Mouse (Mus musculus): ENCODE measurements around the gene Ttc37. TPM values are rescaled to one million over a fixed set of nuclear protein-coding genes. Genes with fewer than 3 reads are reported as not detected.

Ttc37 gene
- 10.3 and 10.8 TPM in 2 replicates for polyA plus RNA-seq (2015; fragmentation: Nextera tagmentation; extraction: Ambion mirVana)

- Histone ChIP-seq H3K9me3 (no peaks in the 10 kb centered on the region), H3K4me3 (replicated peaks) (peak within 1 kb of the TSS; percentile 68), H3K27me3 (no peaks in the 10 kb centered on the region), H3K4me2 (replicated peaks) (peak within 1 kb of the TSS; percentile 58), H3K4me1 (replicated peaks) (peaks cover 10% of the 10 kb centered on the region), H3K9ac (replicated peaks) (peak within 1 kb of the TSS; percentile 69), H3K36me3 (peaks cover 11% of the 10 kb centered on the region; the same call in 1 of the 2 replicates), H3K27ac (peak within 1 kb of the TSS; percentile 73)
- WGBS: under 1% methylated on average over 34 of the region's 34 CpGs
- peak; percentile 97 for ATAC-seq
Measured at GRCm38 (mm10) chr13:76098493-76099303, at the start of gene Ttc37, which contains the start of gene Arsk. Gene Ttc37, plus strand, starts transcription at chr13:76098734. Gene Arsk, minus strand, starts transcription at chr13:76098660.

GRCm38 (mm10) chr13:76055391-76056232 lies 42.9 kb upstream of the Ttc37 start:
- peaks cover 51% of the 10 kb centered on the region for H3K27me3 ChIP-seq
- no peaks in the 10 kb centered on the region for H3K36me3 ChIP-seq
- no peaks in the 10 kb centered on the region for H3K9me3 ChIP-seq
- 0 out of 2 replicates have a peak overlapping the region, but pooled peaks have one; percentile 19 for H3K27ac ChIP-seq
- peak overlapping the region; percentile 69 for H3K9ac ChIP-seq (replicated peaks)
- peak overlapping the region; percentile 64 for H3K4me3 ChIP-seq (replicated peaks)
- WGBS: under 1% methylated on average over 57 of the region's 59 CpGs
- peak; percentile 73 for ATAC-seq
- peaks cover 15% of the 10 kb centered on the region; the same call in 1 of the 2 replicates for H3K4me1 ChIP-seq (replicated peaks)
- H3K4me2 ChIP-seq (replicated peaks): peak overlapping the region; percentile 99

DNA sequence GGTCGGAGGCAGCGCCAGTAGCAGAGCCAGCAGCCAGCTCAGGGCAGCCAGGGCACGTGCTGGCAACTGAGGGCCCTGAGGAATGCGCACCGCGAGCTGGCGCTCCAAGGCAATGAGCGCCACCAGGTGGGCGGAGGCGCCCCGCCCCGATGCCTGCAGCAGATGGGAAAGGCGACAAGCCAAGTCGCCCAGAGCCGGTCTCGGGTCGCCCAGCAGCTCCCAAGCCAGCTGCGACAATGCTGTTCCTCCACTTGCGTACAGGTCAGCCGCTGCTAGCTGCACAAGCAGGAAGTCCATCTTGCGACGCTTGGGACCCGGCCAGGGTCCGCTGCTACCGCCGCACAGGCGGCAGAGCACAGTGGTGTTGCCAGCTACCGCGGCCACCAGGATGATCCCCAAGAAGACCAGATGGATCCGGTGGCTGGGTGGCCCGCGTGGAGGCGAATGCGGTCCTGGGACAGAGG lies 42.2 kb upstream of the Ttc37 start:
- H3K4me1 ChIP-seq (replicated peaks): peaks cover 15% of the 10 kb centered on the region; the same call in 1 of the 2 replicates
- H3K4me2 ChIP-seq (replicated peaks): peak overlapping the region; percentile 99
- H3K27me3 ChIP-seq: peaks cover 51% of the 10 kb centered on the region
- H3K36me3 ChIP-seq: no peaks in the 10 kb centered on the region
- under 1% methylated on average over 34 of the region's 34 CpGs for WGBS
- H3K9me3 ChIP-seq: no peaks in the 10 kb centered on the region
- H3K4me3 ChIP-seq (replicated peaks): peak overlapping the region; percentile 64
- H3K9ac ChIP-seq (replicated peaks): peak overlapping the region; percentile 69
- peak; percentile 94 for ATAC-seq
- no peak overlapping the region for H3K27ac ChIP-seq

- Histone ChIP-seq H3K27ac (0 out of 2 replicates have a peak within 1 kb of the TSS, but pooled peaks have one; percentile 19), H3K27me3 (peaks cover 51% of the 10 kb centered on the region)
- ATAC-seq: no peak; the same call in 1 of the 2 replicates
Measured at GRCm38 (mm10) chr13:76056896-76057266, 41.7 kb upstream of the Ttc37 start, which contains the start of gene Gpr150. Gene Gpr150, minus strand, starts transcription at chr13:76056996.

GRCm38 (mm10) chr13:76057267-76058069 lies 41.1 kb upstream of the Ttc37 start:
- H3K4me3 ChIP-seq (replicated peaks): no peak overlapping the region
- ATAC-seq: no peak

More at GRCm38 (mm10) chr13:76056896-76057266, 41.7 kb upstream of the Ttc37 start, which contains the start of gene Gpr150:
- Histone ChIP-seq H3K9me3 (no peaks in the 10 kb centered on the region), H3K4me3 (replicated peaks) (peak within 1 kb of the TSS; percentile 64), H3K4me2 (replicated peaks) (peak within 1 kb of the TSS; percentile 99), H3K36me3 (no peaks in the 10 kb centered on the region), H3K9ac (replicated peaks) (peak within 1 kb of the TSS; percentile 69), H3K4me1 (replicated peaks) (peaks cover 15% of the 10 kb centered on the region; the same call in 1 of the 2 replicates)
- WGBS: 8% methylated on average over 9 of the region's 10 CpGs

GRCm38 (mm10) chr13:76059591-76059990 lies 38.9 kb upstream of the Ttc37 start:
- H3K36me3 ChIP-seq: peaks cover 10% of the 10 kb centered on the region
- no peaks in the 10 kb centered on the region for H3K9me3 ChIP-seq
- no peak overlapping the region for H3K4me3 ChIP-seq (replicated peaks)
- no peak overlapping the region for H3K4me2 ChIP-seq (replicated peaks)
- H3K27ac ChIP-seq: no peak overlapping the region
- H3K4me1 ChIP-seq (replicated peaks): peaks cover 15% of the 10 kb centered on the region; the same call in 1 of the 2 replicates
- 91% methylated on average over 4 of the region's 4 CpGs for WGBS
- peaks cover 34% of the 10 kb centered on the region for H3K27me3 ChIP-seq
- no peak overlapping the region for H3K9ac ChIP-seq (replicated peaks)
- ATAC-seq: no peak

More at GRCm38 (mm10) chr13:76057267-76058069, 41.1 kb upstream of the Ttc37 start:
- Histone ChIP-seq H3K36me3 (peaks cover 4% of the 10 kb centered on the region; the same call in 1 of the 2 replicates), H3K9ac (replicated peaks) (no peak overlapping the region), H3K27me3 (peaks cover 51% of the 10 kb centered on the region), H3K9me3 (no peaks in the 10 kb centered on the region), H3K27ac (no peak overlapping the region), H3K4me1 (replicated peaks) (peaks cover 15% of the 10 kb centered on the region; the same call in 1 of the 2 replicates), H3K4me2 (replicated peaks) (no peak overlapping the region)
- whole genome bisulfite sequencing: 69% methylated on average over 10 of the region's 10 CpGs

GRCm38 (mm10) chr13:76062126-76062525 lies 36.4 kb upstream of the Ttc37 start:
- no peak overlapping the region for H3K27ac ChIP-seq
- WGBS: 87% methylated on average over 3 of the region's 3 CpGs
- no peak overlapping the region for H3K4me2 ChIP-seq (replicated peaks)
- no peak overlapping the region for H3K9ac ChIP-seq (replicated peaks)
- H3K27me3 ChIP-seq: peaks cover 13% of the 10 kb centered on the region
- peaks cover 19% of the 10 kb centered on the region for H3K36me3 ChIP-seq
- no peak for ATAC-seq
- H3K9me3 ChIP-seq: no peaks in the 10 kb centered on the region
- H3K4me3 ChIP-seq (replicated peaks): no peak overlapping the region
- H3K4me1 ChIP-seq (replicated peaks): no peaks in the 10 kb centered on the region

GRCm38 (mm10) chr13:76062569-76062968 lies 36.0 kb upstream of the Ttc37 start:
- H3K27me3 ChIP-seq: peaks cover 9% of the 10 kb centered on the region
- no peak overlapping the region for H3K27ac ChIP-seq
- peaks cover 19% of the 10 kb centered on the region for H3K36me3 ChIP-seq
- H3K4me1 ChIP-seq (replicated peaks): no peaks in the 10 kb centered on the region
- no peak overlapping the region for H3K4me2 ChIP-seq (replicated peaks)
- H3K9me3 ChIP-seq: no peaks in the 10 kb centered on the region
- H3K9ac ChIP-seq (replicated peaks): no peak overlapping the region
- WGBS: 97% methylated on average over 3 of the region's 3 CpGs
- ATAC-seq: no peak
- H3K4me3 ChIP-seq (replicated peaks): no peak overlapping the region

- ATAC-seq: no peak
- Histone ChIP-seq H3K4me3 (replicated peaks) (no peak overlapping the region), H3K4me2 (replicated peaks) (no peak overlapping the region), H3K4me1 (replicated peaks) (no peaks in the 10 kb centered on the region), H3K27me3 (no peaks in the 10 kb centered on the region), H3K9ac (replicated peaks) (no peak overlapping the region), H3K9me3 (no peaks in the 10 kb centered on the region), H3K27ac (no peak overlapping the region), H3K36me3 (peaks cover 19% of the 10 kb centered on the region)
- WGBS: 93% methylated on average over 4 of the region's 4 CpGs
Measured at GRCm38 (mm10) chr13:76063548-76063947, 35.0 kb upstream of the Ttc37 start.

DNA sequence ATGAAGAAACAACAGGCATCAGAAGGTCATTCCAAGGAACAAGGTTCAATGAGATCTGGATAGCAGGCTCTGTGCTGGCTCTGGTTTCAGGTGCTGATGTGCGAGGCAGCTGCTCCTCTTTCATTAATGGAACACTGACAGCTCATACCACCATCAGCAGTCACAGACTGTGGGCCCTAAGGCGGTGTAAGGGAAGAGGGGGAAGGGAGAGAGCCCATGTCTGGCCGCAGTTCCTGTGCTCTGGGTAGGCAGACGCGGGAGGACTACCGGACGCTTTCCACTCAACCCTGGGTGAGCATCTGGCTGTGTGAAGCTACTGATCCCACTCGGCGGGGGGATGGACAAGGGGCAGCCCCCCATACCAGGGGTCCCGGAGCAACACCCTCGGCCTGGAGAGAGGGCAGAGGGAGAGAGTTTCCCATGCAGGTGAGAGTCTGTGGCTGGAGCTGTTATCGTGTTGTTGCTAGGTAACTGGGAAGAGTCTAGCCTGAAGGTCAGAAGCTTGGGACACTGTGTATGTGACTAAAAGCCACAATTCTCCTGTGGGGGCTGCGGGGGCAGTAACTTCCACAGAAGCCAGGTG lies 34.1 kb upstream of the Ttc37 start:
- Histone ChIP-seq H3K4me2 (replicated peaks) (no peak overlapping the region), H3K27ac (no peak overlapping the region), H3K36me3 (peaks cover 19% of the 10 kb centered on the region), H3K9me3 (no peaks in the 10 kb centered on the region), H3K27me3 (no peaks in the 10 kb centered on the region), H3K4me3 (replicated peaks) (no peak overlapping the region), H3K9ac (replicated peaks) (no peak overlapping the region), H3K4me1 (replicated peaks) (no peaks in the 10 kb centered on the region)
- WGBS: 97% methylated on average over 13 of the region's 13 CpGs
- ATAC-seq: peak; percentile 55; the same call in 1 of the 2 replicates

Measured in midbrain, embryonic 13.5 days (tissue).